In the genomic region with DNA sequence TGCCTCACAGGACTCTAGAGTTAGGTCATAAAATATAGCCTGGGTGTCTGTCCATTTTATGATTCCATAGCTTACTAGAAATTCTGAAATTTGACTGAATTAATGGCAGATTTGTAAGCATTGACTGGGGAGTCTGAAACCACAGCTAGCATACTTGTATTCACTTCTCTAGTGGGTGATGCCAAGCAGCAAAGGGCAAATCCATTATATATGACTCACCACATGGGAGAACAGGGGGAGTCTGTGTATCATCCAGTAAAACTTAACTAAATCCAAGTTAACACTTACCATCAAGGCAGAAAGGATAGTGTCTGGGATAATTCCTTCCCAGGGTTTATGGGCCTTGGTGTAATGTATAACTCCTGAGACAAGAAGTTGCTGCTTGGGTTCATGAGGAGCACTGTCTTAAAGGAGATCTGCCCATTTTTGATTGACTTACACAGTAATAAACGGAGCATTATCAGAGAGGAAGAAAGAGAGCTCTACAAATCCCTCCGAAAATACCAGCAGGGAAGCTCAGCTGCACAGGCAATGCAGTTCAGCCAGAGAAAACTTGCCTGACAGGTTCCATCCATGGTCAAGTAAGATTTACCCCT, we compare ENCODE assay signal across 14 mouse cellular contexts.
"Had no signal": no experiment of that assay in that cellular context is flagged by ENCODE, and none has a peak within 500 bp of the region (broad histone marks: within the 10 kb centered on the region; RNA-seq: fewer than 3 reads in every experiment).

No protein-coding gene starts in this region.

- H3K9me3 ChIP-seq: limb, embryonic 13.5 days; megakaryocyte, embryonic 14.5 days; midbrain, embryonic 15.5 days; neural tube, embryonic 12.5 days had no signal

- H3K36me3 ChIP-seq: limb, embryonic 13.5 days; midbrain, embryonic 15.5 days; neural tube, embryonic 12.5 days had no signal

- H3K4me1 ChIP-seq: limb, embryonic 13.5 days; midbrain, embryonic 15.5 days; neural tube, embryonic 12.5 days had no signal

- H3K27me3 ChIP-seq: limb, embryonic 13.5 days; megakaryocyte, embryonic 14.5 days; midbrain, embryonic 15.5 days; neural tube, embryonic 12.5 days had no signal

- DNase-seq: kidney, postnatal 10 days; left cerebral cortex, postnatal 4 days; lung, adult 18-20 months; lung, postnatal 10 days; lung, postnatal 4 days; right cerebral cortex, adult 18-20 months; right cerebral cortex, postnatal 25 days; thymus, postnatal 14 days had no signal

- H3K9ac ChIP-seq: limb, embryonic 13.5 days; liver, embryonic 14.5 days; midbrain, embryonic 15.5 days; neural tube, embryonic 12.5 days had no signal

- H3K4me2 ChIP-seq: limb, embryonic 13.5 days; midbrain, embryonic 11.5 days; midbrain, embryonic 15.5 days; neural tube, embryonic 12.5 days had no signal

- H3K27ac ChIP-seq: limb, embryonic 13.5 days; liver, embryonic 14.5 days; midbrain, embryonic 15.5 days; neural tube, embryonic 12.5 days had no signal

- H3K4me3 ChIP-seq: limb, embryonic 13.5 days; megakaryocyte, embryonic 14.5 days; midbrain, embryonic 15.5 days; neural tube, embryonic 12.5 days had no signal

- ATAC-seq: midbrain, embryonic 15.5 days had no signal
